Mouse (Mus musculus) limb, embryonic 15.5 days (tissue): ENCODE measurements around the gene Arfgap2. TPM values are rescaled to one million over a fixed set of nuclear protein-coding genes. Genes with fewer than 3 reads are reported as not detected.
A peak's percentile ranks its signal among the peaks of the same experiment; 100 is the strongest.

ENCODE experiments used
- ATAC-seq: fragments of 200-750 bp; cut with Nextera tagmentation; 2 replicates; pipeline ENCODE4 v1.8.0; 2017; ENCODE audit warnings: low read depth, moderate TSS enrichment; ENCODE audit not compliant: insufficient number of reproducible peaks, low FRiP score, low TSS enrichment
- H3K27ac ChIP-seq: fragments of 300-500 bp; sonication (generic); 2 replicates; pipeline ENCODE4 v1.5.1; 2015; ENCODE audit warnings: moderate library complexity, mild to moderate bottlenecking, inconsistent platforms
- H3K27me3 ChIP-seq: fragments of 300-500 bp; sonication (generic); 2 replicates; pipeline ENCODE4 v1.6.1; 2015; ENCODE audit warnings: inconsistent platforms
- H3K36me3 ChIP-seq: fragments of 300-500 bp; sonication (generic); 2 replicates; pipeline ENCODE4 v1.6.1; 2015; ENCODE audit warnings: inconsistent platforms
- H3K4me1 ChIP-seq: fragments of 300-500 bp; sonication (generic); 2 replicates; pipeline ENCODE4 v1.6.1; 2015; ENCODE audit warnings: inconsistent platforms
- H3K4me2 ChIP-seq: fragments of 300-500 bp; sonication (generic); 2 replicates; pipeline ENCODE4 v1.6.1; 2015; ENCODE audit warnings: mild to moderate bottlenecking, inconsistent platforms
- H3K4me3 ChIP-seq: fragments of 300-500 bp; sonication (generic); 2 replicates; pipeline ENCODE4 v1.5.1; 2015; ENCODE audit warnings: mild to moderate bottlenecking, inconsistent platforms
- H3K9ac ChIP-seq: fragments of 300-500 bp; sonication (generic); 2 replicates; pipeline ENCODE4 v1.6.1; 2015; ENCODE audit warnings: inconsistent platforms
- H3K9me3 ChIP-seq: fragments of 300-500 bp; sonication (generic); 2 replicates; pipeline ENCODE4 v1.6.1; 2016; ENCODE audit warnings: inconsistent platforms
- WGBS: fragments of 180-500 bp; shearing (Covaris S2); methylation state at CpG from one replicate; pipeline ENCODE4 v1.1.7; 2015; 5-methylcytosine and 5-hydroxymethylcytosine counted together
- polyA plus RNA-seq: library from polyadenylated mRNA; unstranded; fragments of >200 nt; fragmentation: Nextera tagmentation; extraction: Ambion mirVana; gene quantifications from 2 replicates; pipeline ENCODE4 v1.2.1, GENCODE M21; 2015

Arfgap2 gene
- polyA plus RNA-seq, 1 experiment from 2014 or later = 82.9 TPM

GRCm38 (mm10) chr2:91252001-91252400, 12.8 kb upstream of the Arfgap2 start:
- no peak overlapping the region for H3K9ac ChIP-seq
- H3K27ac ChIP-seq = no peak overlapping the region
- no peak overlapping the region for H3K4me3 ChIP-seq
- peaks cover 23% of the 10 kb centered on the region for H3K27me3 ChIP-seq
- peaks cover 19% of the 10 kb centered on the region for H3K4me1 ChIP-seq
- H3K9me3 ChIP-seq = no peaks in the 10 kb centered on the region
- ATAC-seq = no peak
- 67% methylated on average over 4 of the region's 4 CpGs for WGBS
- H3K36me3 ChIP-seq = no peaks in the 10 kb centered on the region
- no peak overlapping the region for H3K4me2 ChIP-seq

GRCm38 (mm10) chr2:91252512-91252911, 12.3 kb upstream of the Arfgap2 start:
- 44% methylated on average over 4 of the region's 4 CpGs for WGBS
- Histone ChIP-seq H3K36me3 (no peaks in the 10 kb centered on the region), H3K27me3 (peaks cover 23% of the 10 kb centered on the region), H3K4me3 (no peak overlapping the region), H3K9ac (no peak overlapping the region), H3K27ac (no peak overlapping the region), H3K4me1 (peaks cover 22% of the 10 kb centered on the region), H3K9me3 (no peaks in the 10 kb centered on the region), H3K4me2 (no peak overlapping the region)
- no peak for ATAC-seq

DNA sequence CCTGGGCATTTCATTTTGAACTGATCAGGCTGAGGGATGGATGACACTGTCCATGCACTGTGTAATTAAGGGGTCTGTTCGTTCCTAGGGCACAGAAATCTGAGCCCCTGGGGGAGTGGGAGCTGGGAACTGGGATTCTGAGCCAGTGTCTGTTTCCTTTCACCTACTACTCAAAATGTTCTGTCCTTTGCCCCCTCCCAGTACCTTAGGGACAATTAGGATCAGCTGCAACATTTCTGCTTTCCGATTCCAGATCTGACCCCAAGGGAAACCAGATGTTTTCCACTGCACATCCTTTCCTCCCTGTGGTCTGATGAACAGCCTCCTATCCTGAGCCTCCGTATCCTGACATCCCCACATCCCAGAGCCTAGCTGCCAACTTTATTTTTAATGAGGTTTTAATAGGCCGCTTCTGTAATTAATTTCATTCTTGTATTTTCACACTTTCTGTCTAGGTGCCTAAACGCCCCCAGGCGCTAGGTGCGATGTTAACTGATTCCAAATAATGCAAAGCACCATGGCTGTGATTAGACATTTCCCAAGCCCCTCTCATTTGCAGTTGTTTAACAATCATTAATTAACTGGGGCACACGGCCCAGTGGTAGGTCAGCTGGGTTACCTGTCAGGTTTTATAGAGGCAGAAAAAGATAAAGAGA, 9.9 kb upstream of the Arfgap2 start:
- Histone ChIP-seq H3K9ac (no peak overlapping the region), H3K36me3 (no peaks in the 10 kb centered on the region), H3K4me1 (peaks cover 40% of the 10 kb centered on the region), H3K4me2 (peak overlapping the region; percentile 87; the same call in 1 of the 2 replicates), H3K9me3 (no peaks in the 10 kb centered on the region), H3K27me3 (peaks cover 23% of the 10 kb centered on the region), H3K27ac (no peak overlapping the region), H3K4me3 (no peak overlapping the region)
- ATAC-seq = no peak
- WGBS = 19% methylated on average over 8 of the region's 8 CpGs

DNA sequence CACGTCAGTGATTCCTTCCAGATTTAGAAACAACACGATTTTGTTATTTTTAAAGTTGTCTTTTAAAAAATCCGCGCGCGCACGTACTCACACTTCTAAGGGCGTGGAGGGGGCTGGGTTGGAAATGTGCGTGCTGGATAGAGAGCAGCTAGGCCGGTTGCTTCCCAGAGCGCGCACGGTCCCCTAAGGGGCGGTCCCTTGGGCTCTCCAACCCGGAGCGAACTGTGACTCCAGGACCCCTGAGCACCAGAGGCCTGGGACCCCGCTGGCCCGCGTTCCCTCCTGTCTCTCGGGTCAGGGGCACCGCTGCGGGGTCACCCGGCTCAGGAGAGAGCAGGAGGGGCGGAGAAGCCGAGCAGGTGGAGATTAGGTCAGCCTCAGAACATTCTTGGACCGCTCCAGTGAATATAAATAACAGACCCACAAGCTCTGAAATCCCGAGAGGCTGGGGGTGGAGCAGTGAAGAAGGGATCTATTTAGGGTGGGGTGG, 9.1 kb upstream of the Arfgap2 start, which contains the start of gene Pacsin3:
Gene Pacsin3, plus strand, starts transcription at position 294 of the 490 bp plus-strand sequence.
- 2% methylated on average over 27 of the region's 27 CpGs for WGBS
- ATAC-seq = no peak

GRCm38 (mm10) chr2:91256256-91257125, 8.3 kb upstream of the Arfgap2 start:
- no peaks in the 10 kb centered on the region for H3K9me3 ChIP-seq
- peak overlapping the region; percentile 87 for H3K4me2 ChIP-seq
- ATAC-seq = peak; percentile 42; the same call in 1 of the 2 replicates
- H3K9ac ChIP-seq = peak overlapping the region; percentile 61
- H3K27me3 ChIP-seq = peaks cover 23% of the 10 kb centered on the region
- peak overlapping the region; percentile 78 for H3K4me3 ChIP-seq
- peaks cover 14% of the 10 kb centered on the region for H3K36me3 ChIP-seq
- H3K4me1 ChIP-seq = peaks cover 40% of the 10 kb centered on the region
- WGBS = under 1% methylated on average over 52 of the region's 52 CpGs
- H3K27ac ChIP-seq = peak overlapping the region; percentile 90

More for the DNA sequence above, 9.1 kb upstream of the Arfgap2 start, which contains the start of gene Pacsin3:
- Histone ChIP-seq H3K27me3 (peaks cover 23% of the 10 kb centered on the region), H3K4me2 (peak within 1 kb of the TSS; percentile 87), H3K4me3 (peak within 1 kb of the TSS; percentile 78), H3K9me3 (no peaks in the 10 kb centered on the region), H3K4me1 (peaks cover 40% of the 10 kb centered on the region), H3K9ac (peak within 1 kb of the TSS; percentile 61), H3K27ac (peak within 1 kb of the TSS; percentile 90), H3K36me3 (peaks cover 6% of the 10 kb centered on the region; the same call in 1 of the 2 replicates)

DNA sequence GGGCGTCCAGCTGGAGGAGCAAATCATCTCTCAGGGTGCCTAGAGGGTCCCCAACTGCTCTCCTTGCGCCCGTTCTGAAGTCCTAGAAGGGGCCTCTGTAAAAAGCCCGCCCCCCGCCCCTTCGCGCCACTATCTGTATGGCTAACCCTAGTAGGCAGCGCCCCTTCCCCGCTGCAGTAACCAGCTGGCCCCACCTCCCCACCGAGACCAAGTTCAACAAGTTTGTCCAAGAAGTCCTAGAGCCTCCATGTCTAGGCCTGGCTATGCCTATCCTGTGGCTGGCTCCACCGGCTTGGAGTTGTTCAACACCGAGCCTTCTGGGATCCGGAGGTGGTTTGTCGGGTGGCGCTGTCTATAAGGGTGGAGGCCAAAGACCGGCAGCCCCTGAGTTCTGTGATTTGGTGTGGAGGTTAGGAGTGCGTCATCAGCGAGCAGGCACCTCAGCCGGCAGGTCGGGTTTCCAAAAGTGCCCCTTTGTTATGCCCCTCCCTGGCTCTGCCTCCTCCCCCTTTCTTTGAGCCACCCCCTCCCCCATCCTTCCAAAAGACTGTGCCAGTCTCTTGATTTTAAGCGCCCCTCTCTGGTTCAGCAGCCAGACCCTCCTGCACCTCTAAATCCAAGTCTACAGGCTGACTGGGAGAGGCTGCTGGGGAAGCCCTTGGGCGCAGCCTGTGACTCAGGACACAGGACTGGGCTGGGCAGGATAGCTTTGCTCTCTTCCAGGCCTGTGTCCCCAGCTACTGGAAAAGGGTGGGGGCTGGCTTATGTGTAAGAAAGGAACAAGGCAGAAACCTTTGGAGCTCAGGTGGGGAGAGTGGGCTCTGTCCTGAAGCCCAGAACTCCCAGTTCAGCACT, 7.4 kb upstream of the Arfgap2 start:
- Histone ChIP-seq H3K9ac (peak overlapping the region; percentile 61), H3K27ac (peak overlapping the region; percentile 90), H3K4me3 (peak overlapping the region; percentile 78), H3K27me3 (peaks cover 23% of the 10 kb centered on the region), H3K4me1 (peaks cover 40% of the 10 kb centered on the region), H3K4me2 (peak overlapping the region; percentile 87), H3K36me3 (peaks cover 19% of the 10 kb centered on the region), H3K9me3 (no peaks in the 10 kb centered on the region)
- 2% methylated on average over 22 of the region's 22 CpGs for WGBS
- ATAC-seq = peak; percentile 73

DNA sequence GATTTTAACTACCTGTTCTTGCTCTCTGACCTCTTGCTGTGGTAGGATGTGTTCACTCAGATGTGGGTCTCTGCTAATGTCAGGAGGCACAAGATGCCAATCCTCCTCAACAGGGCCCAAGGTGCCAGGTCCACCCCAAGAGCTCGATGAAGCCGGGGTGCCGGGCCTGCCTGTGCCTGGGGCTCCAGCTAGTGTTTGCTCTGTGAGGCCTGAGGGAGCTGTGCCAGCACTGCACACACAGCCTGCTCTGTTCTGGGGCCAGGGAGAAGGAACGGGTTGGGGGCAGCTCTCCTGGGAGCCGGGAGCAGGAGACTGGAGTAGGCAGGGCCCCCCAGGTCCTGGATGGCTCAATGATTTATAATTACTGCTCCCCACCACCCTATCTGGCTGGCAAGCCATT, 6.7 kb upstream of the Arfgap2 start:
- no peak for ATAC-seq
- H3K27me3 ChIP-seq = peaks cover 23% of the 10 kb centered on the region
- H3K9me3 ChIP-seq = no peaks in the 10 kb centered on the region
- peak overlapping the region; percentile 87 for H3K4me2 ChIP-seq
- peak overlapping the region; percentile 61 for H3K9ac ChIP-seq
- peaks cover 40% of the 10 kb centered on the region for H3K4me1 ChIP-seq
- peak overlapping the region; percentile 78 for H3K4me3 ChIP-seq
- 40% methylated on average over 5 of the region's 5 CpGs for WGBS
- H3K27ac ChIP-seq = peak overlapping the region; percentile 90
- H3K36me3 ChIP-seq = peaks cover 26% of the 10 kb centered on the region

DNA sequence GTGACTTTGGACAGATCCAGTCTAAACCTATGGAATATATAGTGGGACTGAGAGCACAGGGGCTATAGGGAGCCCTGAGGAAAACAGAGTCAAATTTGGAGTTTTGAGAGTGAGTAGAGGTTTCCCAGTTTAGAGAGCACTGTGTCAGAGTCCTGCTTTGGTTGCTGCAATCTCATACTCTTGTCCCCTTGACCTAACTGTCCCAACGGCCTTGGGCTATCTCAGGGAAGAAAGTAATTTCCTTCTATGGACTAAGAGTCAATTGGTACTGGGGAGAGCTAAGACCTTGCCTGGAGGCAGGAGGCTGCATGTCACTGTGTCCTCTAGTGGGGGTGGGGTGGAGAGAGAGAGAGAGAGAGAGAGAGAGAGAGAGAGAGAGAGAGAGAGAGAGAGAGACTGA, 5.9 kb upstream of the Arfgap2 start:
- peak overlapping the region; percentile 90 for H3K27ac ChIP-seq
- peaks cover 34% of the 10 kb centered on the region for H3K36me3 ChIP-seq
- WGBS = 39% methylated on average over 1 of the region's 1 CpGs
- H3K9me3 ChIP-seq = no peaks in the 10 kb centered on the region
- H3K27me3 ChIP-seq = peaks cover 19% of the 10 kb centered on the region
- no peak overlapping the region for H3K9ac ChIP-seq
- peak overlapping the region; percentile 78; the same call in 1 of the 2 replicates for H3K4me3 ChIP-seq
- peaks cover 41% of the 10 kb centered on the region for H3K4me1 ChIP-seq
- ATAC-seq = no peak
- peak overlapping the region; percentile 87; the same call in 1 of the 2 replicates for H3K4me2 ChIP-seq

DNA sequence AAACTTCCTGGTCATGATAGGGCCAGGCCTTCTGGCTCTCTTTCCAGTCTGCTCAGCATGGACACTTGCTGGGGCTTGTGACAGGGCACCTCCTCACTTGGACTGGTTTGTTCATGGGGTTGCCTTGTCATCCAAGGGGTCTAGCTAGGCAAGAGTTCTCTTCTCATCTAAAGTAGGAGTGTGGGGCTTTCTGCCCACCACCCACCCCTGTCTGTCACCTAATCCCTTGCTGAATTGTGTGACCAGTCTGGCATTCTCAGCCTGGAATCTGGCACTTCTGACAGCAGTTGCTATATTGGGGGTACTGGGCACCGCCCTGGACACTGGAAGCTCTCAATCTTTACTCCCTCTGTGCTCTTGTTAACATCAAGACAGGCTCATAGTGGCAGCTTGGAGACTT, 5.3 kb upstream of the Arfgap2 start:
- Histone ChIP-seq H3K36me3 (peaks cover 38% of the 10 kb centered on the region), H3K9me3 (no peaks in the 10 kb centered on the region), H3K4me1 (peaks cover 48% of the 10 kb centered on the region), H3K4me2 (no peak overlapping the region), H3K27me3 (peaks cover 12% of the 10 kb centered on the region), H3K4me3 (no peak overlapping the region), H3K9ac (no peak overlapping the region), H3K27ac (no peak overlapping the region)
- no peak for ATAC-seq
- 94% methylated on average over 1 of the region's 1 CpGs for WGBS

- peak overlapping the region; percentile 41; the same call in 1 of the 2 replicates for H3K9ac ChIP-seq
- H3K27me3 ChIP-seq = no peaks in the 10 kb centered on the region
- 86% methylated on average over 17 of the region's 17 CpGs for WGBS
- peaks cover 23% of the 10 kb centered on the region for H3K4me1 ChIP-seq
- H3K36me3 ChIP-seq = peaks cover 62% of the 10 kb centered on the region
- no peak for ATAC-seq
- H3K4me3 ChIP-seq = peak overlapping the region; percentile 79
- no peaks in the 10 kb centered on the region for H3K9me3 ChIP-seq
- H3K27ac ChIP-seq = peak overlapping the region; percentile 94
- peak overlapping the region; percentile 73 for H3K4me2 ChIP-seq
Measured at GRCm38 (mm10) chr2:91263692-91264660, 798 bp upstream of the Arfgap2 start.
